Mouse (Mus musculus) spleen, postnatal 36 days (tissue): ENCODE measurements around the gene Ube2r2.
A peak's percentile ranks its signal among the peaks of the same experiment; 100 is the strongest.

Experiments used
- DNase-seq, 2 experiments: peaks; one replicate each; pipeline ENCODE4 v3.0.0; 2022; ENCODE audit warnings: low spot score in 2 of 2, mixed read lengths in 1 of 2

The Ube2r2 gene

GRCm38 (mm10) chr4:41179825-41180725 lies 44.5 kb downstream of the Ube2r2 start:
- no peak for DNase-seq

GRCm38 (mm10) chr4:41189809-41190208 lies 54.3 kb downstream of the Ube2r2 start:
- DNase-seq, result no peak

GRCm38 (mm10) chr4:41192544-41193512 lies 57.3 kb downstream of the Ube2r2 start:
- DNase-seq, result no peak

GRCm38 (mm10) chr4:41195328-41195727 lies 59.8 kb downstream of the Ube2r2 start:
- DNase-seq, result no peak

- no peak for DNase-seq
Measured at GRCm38 (mm10) chr4:41196861-41197610, 61.5 kb downstream of the Ube2r2 start.

- no peak for DNase-seq
Measured at GRCm38 (mm10) chr4:41202135-41202534, 66.6 kb downstream of the Ube2r2 start.

- DNase-seq, result no peak
Measured at GRCm38 (mm10) chr4:41205751-41206150, 70.2 kb downstream of the Ube2r2 start.

- DNase-seq, result no peak
Measured at GRCm38 (mm10) chr4:41208050-41208449, 72.5 kb downstream of the Ube2r2 start.

- no peak for DNase-seq
Measured at GRCm38 (mm10) chr4:41225412-41225811, 89.9 kb downstream of the Ube2r2 start.

GRCm38 (mm10) chr4:41226351-41226750 lies 90.8 kb downstream of the Ube2r2 start:
- peak; percentile 23 to 41 for DNase-seq

- no peak for DNase-seq
Measured at GRCm38 (mm10) chr4:41235621-41236020, 100.1 kb downstream of the Ube2r2 start.

GRCm38 (mm10) chr4:41240916-41241315 lies 105.4 kb downstream of the Ube2r2 start:
- DNase-seq, result no peak
